Mouse (Mus musculus) midbrain, embryonic 13.5 days (tissue): ENCODE data around the gene Srsf4. TPM values are rescaled to one million over a fixed set of nuclear protein-coding genes. Genes with fewer than 3 reads are reported as not detected.
A peak's percentile ranks its signal among the peaks of the same experiment; 100 is the strongest.

Experiments
- ATAC-seq: fragments of 200-750 bp; cut with Nextera tagmentation; 2 replicates; pipeline ENCODE4 v1.8.0; 2017; ENCODE audit warnings: mild to moderate bottlenecking, moderate TSS enrichment, moderate library complexity
- H3K27ac ChIP-seq: fragments of 300-500 bp; sonication (generic); 2 replicates; pipeline ENCODE4 v1.5.1; 2015; ENCODE audit warnings: inconsistent platforms, mild to moderate bottlenecking, moderate library complexity
- H3K27me3 ChIP-seq: fragments of 300-500 bp; sonication (generic); 2 replicates; pipeline ENCODE4 v1.6.1; 2015; ENCODE audit warnings: mild to moderate bottlenecking, inconsistent platforms
- H3K36me3 ChIP-seq: fragments of 300-500 bp; sonication (generic); 2 replicates; pipeline ENCODE4 v1.6.1; 2015; ENCODE audit warnings: mild to moderate bottlenecking, inconsistent platforms
- H3K4me1 ChIP-seq: fragments of 300-500 bp; sonication (generic); replicated peaks from 2 replicates; pipeline ENCODE4 v1.6.1; 2015; ENCODE audit warnings: inconsistent platforms
- H3K4me2 ChIP-seq: fragments of 300-500 bp; sonication (generic); replicated peaks from 2 replicates; pipeline ENCODE4 v1.6.1; 2015; ENCODE audit warnings: moderate library complexity, mild to moderate bottlenecking, inconsistent platforms
- H3K4me3 ChIP-seq: fragments of 300-500 bp; sonication (generic); replicated peaks from 2 replicates; pipeline ENCODE4 v1.5.1; 2015; ENCODE audit warnings: mild to moderate bottlenecking, inconsistent platforms
- H3K9ac ChIP-seq: fragments of 300-500 bp; sonication (generic); replicated peaks from 2 replicates; pipeline ENCODE4 v1.6.1; 2015; ENCODE audit warnings: mild to moderate bottlenecking, inconsistent platforms
- H3K9me3 ChIP-seq: fragments of 300-500 bp; sonication (generic); 2 replicates; pipeline ENCODE4 v1.6.1; 2016; ENCODE audit warnings: mild to moderate bottlenecking, inconsistent platforms
- WGBS: fragments of 180-500 bp; shearing (Covaris S2); methylation state at CpG from one replicate; pipeline ENCODE4 v1.1.7; 2015; 5-methylcytosine and 5-hydroxymethylcytosine counted together
- polyA plus RNA-seq: library from polyadenylated mRNA; unstranded; fragments of >200 nt; fragmentation: Nextera tagmentation; extraction: Ambion mirVana; gene quantifications from 2 replicates; pipeline ENCODE4 v1.2.1, GENCODE M21; 2015

Gene Srsf4
- polyA plus RNA-seq, 1 experiment from 2014 or later = 140 TPM

GRCm38 (mm10) chr4:131843290-131843743 is 30.1 kb upstream of the Srsf4 start, which contains the start of gene Mecr:
Mecr (plus strand) TSS chr4:131843470.
- Histone ChIP-seq H3K9ac (peak within 1 kb of the TSS; percentile 79), H3K4me3 (peak within 1 kb of the TSS; percentile 90), H3K27me3 (peaks cover 35% of the 10 kb centered on the region), H3K27ac (no peak within 1 kb of the TSS), H3K4me1 (peaks cover 16% of the 10 kb centered on the region), H3K4me2 (peak within 1 kb of the TSS; percentile 96), H3K9me3 (no peaks in the 10 kb centered on the region), H3K36me3 (0 out of 2 replicates have a peak, but pooled peaks cover 4% of the 10 kb centered on the region)
- ATAC-seq = peak; percentile 85
- WGBS = under 1% methylated on average over 37 of the region's 37 CpGs

GRCm38 (mm10) chr4:131845991-131846778 is 27.2 kb upstream of the Srsf4 start:
- Histone ChIP-seq H3K4me1 (peaks cover 28% of the 10 kb centered on the region), H3K4me2 (no peak overlapping the region), H3K27ac (no peak overlapping the region), H3K9me3 (no peaks in the 10 kb centered on the region), H3K27me3 (peaks cover 10% of the 10 kb centered on the region), H3K36me3 (0 out of 2 replicates have a peak, but pooled peaks cover 4% of the 10 kb centered on the region), H3K4me3 (no peak overlapping the region), H3K9ac (no peak overlapping the region)
- WGBS = 91% methylated on average over 8 of the region's 8 CpGs
- no peak for ATAC-seq

DNA sequence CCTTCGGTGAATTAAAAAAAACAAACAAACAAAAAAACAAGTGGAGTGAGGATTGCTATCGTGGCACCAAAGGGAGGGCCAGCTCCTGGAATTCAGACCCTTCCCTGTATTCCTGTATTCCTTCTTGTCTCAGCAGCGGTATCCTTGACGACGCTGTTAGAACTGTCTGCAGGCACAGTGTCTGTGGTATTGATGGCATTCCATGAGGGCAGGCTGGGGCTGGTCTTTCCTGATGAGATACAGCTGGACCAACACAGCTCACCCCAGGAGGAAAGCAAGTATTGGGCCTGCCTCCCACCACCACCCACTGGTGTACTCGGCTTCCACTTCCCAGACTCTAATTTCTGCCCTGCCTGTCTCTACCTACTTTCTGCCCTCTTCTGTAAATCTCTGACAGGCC is 25.3 kb upstream of the Srsf4 start:
- 87% methylated on average over 6 of the region's 6 CpGs for WGBS
- ATAC-seq = no peak
- no peak overlapping the region for H3K4me3 ChIP-seq

GRCm38 (mm10) chr4:131849986-131850638 is 23.3 kb upstream of the Srsf4 start:
- Histone ChIP-seq H3K4me2 (no peak overlapping the region), H3K27ac (peak overlapping the region; percentile 15; the same call in 1 of the 2 replicates), H3K9me3 (no peaks in the 10 kb centered on the region), H3K27me3 (no peaks in the 10 kb centered on the region), H3K4me3 (no peak overlapping the region), H3K36me3 (peaks cover 4% of the 10 kb centered on the region; the same call in 1 of the 2 replicates), H3K9ac (no peak overlapping the region), H3K4me1 (peaks cover 15% of the 10 kb centered on the region)
- WGBS = 45% methylated on average over 5 of the region's 5 CpGs
- no peak for ATAC-seq

More for the DNA sequence above, 25.3 kb upstream of the Srsf4 start:
- Histone ChIP-seq H3K4me2 (no peak overlapping the region), H3K9me3 (no peaks in the 10 kb centered on the region), H3K36me3 (0 out of 2 replicates have a peak, but pooled peaks cover 4% of the 10 kb centered on the region), H3K4me1 (peaks cover 28% of the 10 kb centered on the region), H3K27me3 (no peaks in the 10 kb centered on the region), H3K27ac (no peak overlapping the region), H3K9ac (no peak overlapping the region)

DNA sequence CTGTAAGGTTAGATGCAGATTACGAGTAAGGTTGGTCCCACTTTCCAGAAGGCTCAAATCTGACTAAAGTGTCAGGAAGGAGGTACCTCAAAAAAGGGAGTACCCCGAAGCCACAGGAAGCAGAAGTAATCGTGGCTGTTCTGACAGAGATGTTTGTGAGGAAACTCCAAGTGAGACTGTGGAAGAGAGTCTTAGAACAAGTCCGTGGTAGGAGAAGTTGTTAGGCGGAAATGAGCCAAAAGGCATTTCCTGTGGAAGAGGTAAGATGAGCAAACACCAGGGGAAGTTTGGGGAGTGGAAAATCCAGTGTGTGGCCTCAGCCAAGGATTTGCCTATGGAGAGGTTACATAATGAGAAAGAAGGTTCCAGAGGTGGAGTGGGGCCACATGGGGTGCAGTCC is 18.5 kb upstream of the Srsf4 start:
- no peak overlapping the region for H3K4me2 ChIP-seq
- no peak for ATAC-seq
- WGBS = 85% methylated on average over 5 of the region's 5 CpGs

GRCm38 (mm10) chr4:131860492-131861340 is 12.7 kb upstream of the Srsf4 start:
- no peaks in the 10 kb centered on the region for H3K4me1 ChIP-seq
- no peaks in the 10 kb centered on the region for H3K27me3 ChIP-seq
- H3K27ac ChIP-seq = no peak overlapping the region
- H3K4me2 ChIP-seq = no peak overlapping the region
- ATAC-seq = 0 out of 2 replicates have a peak, but pooled peaks have one; percentile 40
- no peak overlapping the region for H3K9ac ChIP-seq
- peaks cover 41% of the 10 kb centered on the region for H3K36me3 ChIP-seq
- no peak overlapping the region for H3K4me3 ChIP-seq
- WGBS = 50% methylated on average over 15 of the region's 15 CpGs
- H3K9me3 ChIP-seq = no peaks in the 10 kb centered on the region

More for the DNA sequence above, 18.5 kb upstream of the Srsf4 start:
- Histone ChIP-seq H3K27me3 (no peaks in the 10 kb centered on the region), H3K9me3 (no peaks in the 10 kb centered on the region), H3K36me3 (peaks cover 15% of the 10 kb centered on the region; the same call in 1 of the 2 replicates), H3K27ac (no peak overlapping the region), H3K9ac (no peak overlapping the region), H3K4me1 (peaks cover 10% of the 10 kb centered on the region), H3K4me3 (no peak overlapping the region)

GRCm38 (mm10) chr4:131861341-131861739 is 12.1 kb upstream of the Srsf4 start:
- ATAC-seq = no peak
- no peaks in the 10 kb centered on the region for H3K4me1 ChIP-seq
- H3K36me3 ChIP-seq = peaks cover 41% of the 10 kb centered on the region
- 88% methylated on average over 4 of the region's 4 CpGs for WGBS
- no peaks in the 10 kb centered on the region for H3K27me3 ChIP-seq
- no peak overlapping the region for H3K4me3 ChIP-seq
- H3K9ac ChIP-seq = no peak overlapping the region
- no peak overlapping the region for H3K27ac ChIP-seq
- H3K9me3 ChIP-seq = no peaks in the 10 kb centered on the region
- H3K4me2 ChIP-seq = no peak overlapping the region

- Histone ChIP-seq H3K4me1 (peaks cover 38% of the 10 kb centered on the region), H3K27ac (peak overlapping the region; percentile 77), H3K4me2 (peak overlapping the region; percentile 69), H3K27me3 (no peaks in the 10 kb centered on the region), H3K4me3 (peak overlapping the region; percentile 95), H3K36me3 (peaks cover 6% of the 10 kb centered on the region; the same call in 1 of the 2 replicates), H3K9me3 (no peaks in the 10 kb centered on the region), H3K9ac (peak overlapping the region; percentile 78)
- WGBS = 11% methylated on average over 11 of the region's 11 CpGs
- ATAC-seq = peak; percentile 37
Measured at GRCm38 (mm10) chr4:131872672-131873292, 635 bp upstream of the Srsf4 start.

- Histone ChIP-seq H3K36me3 (no peaks in the 10 kb centered on the region), H3K27me3 (no peaks in the 10 kb centered on the region), H3K9me3 (no peaks in the 10 kb centered on the region), H3K4me1 (peaks cover 49% of the 10 kb centered on the region), H3K4me3 (peak overlapping the region; percentile 95), H3K9ac (peak overlapping the region; percentile 100), H3K27ac (peak overlapping the region; percentile 100), H3K4me2 (peak overlapping the region; percentile 97)
- WGBS = under 1% methylated on average over 20 of the region's 20 CpGs
- ATAC-seq = peak; percentile 16
Measured at GRCm38 (mm10) chr4:131874169-131874536, 736 bp downstream of the Srsf4 start.

DNA sequence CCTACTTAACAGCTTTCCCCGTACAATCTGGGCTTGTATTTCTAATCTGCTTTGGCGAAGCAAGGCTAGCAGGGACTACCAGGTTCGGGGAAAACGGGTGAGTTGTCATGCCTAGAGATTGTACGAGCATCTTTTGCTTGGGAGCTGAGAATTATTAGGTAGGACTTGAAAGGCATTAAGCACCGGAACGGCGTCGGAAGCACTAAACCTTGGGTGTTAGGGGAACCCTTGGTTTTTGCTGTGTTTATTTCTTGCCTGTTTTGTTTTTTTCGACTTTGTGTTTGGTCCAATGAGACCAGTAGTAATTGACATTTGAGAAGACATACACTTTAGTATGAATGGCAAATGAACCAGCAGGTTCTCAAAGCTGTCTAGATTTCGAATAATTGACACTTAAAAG is 1.1 kb downstream of the Srsf4 start:
- no peaks in the 10 kb centered on the region for H3K36me3 ChIP-seq
- 4% methylated on average over 11 of the region's 11 CpGs for WGBS
- peak overlapping the region; percentile 97 for H3K4me2 ChIP-seq
- no peak for ATAC-seq
- peak overlapping the region; percentile 95 for H3K4me3 ChIP-seq
- peaks cover 54% of the 10 kb centered on the region for H3K4me1 ChIP-seq
- H3K27ac ChIP-seq = peak overlapping the region; percentile 100
- peak overlapping the region; percentile 100 for H3K9ac ChIP-seq
- no peaks in the 10 kb centered on the region for H3K9me3 ChIP-seq
- H3K27me3 ChIP-seq = no peaks in the 10 kb centered on the region

- Histone ChIP-seq H3K4me2 (peak overlapping the region; percentile 97), H3K27ac (no peak overlapping the region), H3K36me3 (no peaks in the 10 kb centered on the region), H3K9me3 (no peaks in the 10 kb centered on the region), H3K9ac (peak overlapping the region; percentile 100), H3K27me3 (no peaks in the 10 kb centered on the region), H3K4me3 (peak overlapping the region; percentile 95), H3K4me1 (peaks cover 59% of the 10 kb centered on the region)
- ATAC-seq = no peak
- 42% methylated on average over 3 of the region's 3 CpGs for WGBS
Measured at GRCm38 (mm10) chr4:131875242-131875641, 1.8 kb downstream of the Srsf4 start.
